Mouse (Mus musculus) WW6 (cell line): ENCODE measurements around the gene Kpna7.
A peak's percentile ranks its signal among the peaks of the same experiment; 100 is the strongest.
"Not testable (repeated sequence)": the region's sequence is repeated elsewhere in the genome, so short reads cannot be mapped to it uniquely, and the experiment has no call there.

Experiments used
- DNase-seq: peaks from one replicate; pipeline ENCODE4 v3.0.0-alpha.2; 2013; ENCODE audit warnings: low read depth, low spot score

The Kpna7 gene

DNA sequence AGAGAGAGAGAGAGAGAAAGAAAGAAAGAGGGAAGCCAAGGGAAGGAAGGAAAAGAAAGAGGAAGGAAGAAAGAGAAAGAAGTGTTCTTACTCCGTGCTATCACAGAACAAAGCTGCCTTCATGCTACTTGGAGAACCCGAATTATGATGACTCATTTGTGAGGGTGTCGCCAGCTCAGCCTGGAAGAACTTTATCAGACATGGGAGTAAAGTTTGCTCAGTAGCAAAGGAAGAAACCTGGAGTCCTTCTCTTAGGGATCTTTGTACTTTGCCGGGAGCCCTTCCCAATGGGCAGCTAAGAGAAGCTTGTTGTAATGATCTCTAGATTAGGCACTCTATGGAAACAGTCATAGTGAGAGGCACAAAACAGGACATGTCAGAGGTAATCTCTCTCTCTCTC is 18.9 kb upstream of the Kpna7 start:
- DNase-seq, result no peak

DNA sequence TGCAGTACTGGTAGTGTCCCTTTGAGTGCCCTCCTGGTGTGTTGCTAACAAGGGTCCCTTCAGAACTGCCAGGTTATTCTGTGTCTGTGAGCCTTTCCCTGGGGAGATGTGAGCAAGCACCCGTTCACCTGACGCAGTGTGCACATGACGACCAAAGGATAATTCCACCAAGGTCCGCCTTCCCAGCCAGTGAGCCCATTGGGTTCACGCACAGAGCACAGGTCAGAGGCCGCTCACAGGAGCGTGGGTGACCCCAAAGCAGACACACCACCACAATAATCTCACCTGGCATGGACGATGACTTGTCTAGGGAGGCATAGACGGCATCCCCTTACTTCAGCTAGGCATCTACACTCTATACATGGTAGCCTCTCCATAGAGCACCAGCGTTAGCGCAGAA is 17.6 kb upstream of the Kpna7 start:
- DNase-seq, result not testable (repeated sequence)

- no peak for DNase-seq
These were observed 17.1 kb upstream of the Kpna7 start for GRCm38 (mm10) chr5:145100960-145101359.

GRCm38 (mm10) chr5:145098340-145098821 is 14.6 kb upstream of the Kpna7 start:
- no peak for DNase-seq

GRCm38 (mm10) chr5:145096195-145096594 is 12.4 kb upstream of the Kpna7 start:
- DNase-seq, result no peak

GRCm38 (mm10) chr5:145089878-145090277 is 6.0 kb upstream of the Kpna7 start:
- DNase-seq, result no peak

GRCm38 (mm10) chr5:145088186-145088585 is 4.4 kb upstream of the Kpna7 start:
- no peak for DNase-seq

DNA sequence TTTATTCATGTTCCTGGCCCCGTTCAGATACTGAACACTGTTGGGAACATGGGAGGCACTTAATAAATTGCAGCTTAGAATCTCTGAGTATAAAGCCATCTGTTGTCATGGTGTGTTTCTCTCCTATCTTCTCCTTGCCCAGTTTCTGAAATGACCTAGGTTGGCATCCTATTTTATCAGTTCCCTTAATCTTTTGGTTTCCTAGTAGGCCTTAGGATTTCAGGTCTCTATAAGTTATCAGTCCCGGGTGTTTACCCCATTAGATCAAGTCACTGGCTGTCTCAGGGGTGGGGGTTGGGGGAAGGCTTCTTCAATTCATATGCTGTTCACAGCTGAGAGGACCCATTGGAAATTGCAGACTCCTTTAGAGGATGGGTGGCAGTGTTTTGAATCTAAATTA is 992 bp upstream of the Kpna7 start:
- DNase-seq, result no peak

DNA sequence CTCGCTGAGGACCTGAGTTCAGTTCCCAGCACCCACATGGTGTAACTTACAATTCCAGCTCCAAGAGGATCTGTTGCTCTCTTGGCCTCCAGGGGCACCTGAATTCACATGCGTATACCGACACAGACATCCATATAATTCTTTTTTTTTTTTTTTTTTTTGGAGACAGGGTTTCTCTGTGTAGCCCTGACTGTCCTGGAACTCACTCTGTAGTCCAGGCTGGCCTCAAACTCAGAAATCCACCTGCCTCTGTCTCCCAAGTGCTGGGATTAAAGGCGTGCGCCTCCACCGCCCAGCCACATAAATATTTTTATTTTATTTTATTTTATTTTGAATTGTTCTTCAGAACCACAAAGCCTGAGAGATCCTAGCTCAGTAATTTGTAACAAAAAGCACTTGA is 629 bp downstream of the Kpna7 start:
- DNase-seq, result not testable (repeated sequence)

GRCm38 (mm10) chr5:145081866-145082613 is 1.8 kb downstream of the Kpna7 start:
- no peak for DNase-seq

GRCm38 (mm10) chr5:145075081-145075480 is 8.7 kb downstream of the Kpna7 start:
- no peak for DNase-seq

GRCm38 (mm10) chr5:145071342-145071741 is 12.5 kb downstream of the Kpna7 start:
- DNase-seq, result peak; percentile 50

DNA sequence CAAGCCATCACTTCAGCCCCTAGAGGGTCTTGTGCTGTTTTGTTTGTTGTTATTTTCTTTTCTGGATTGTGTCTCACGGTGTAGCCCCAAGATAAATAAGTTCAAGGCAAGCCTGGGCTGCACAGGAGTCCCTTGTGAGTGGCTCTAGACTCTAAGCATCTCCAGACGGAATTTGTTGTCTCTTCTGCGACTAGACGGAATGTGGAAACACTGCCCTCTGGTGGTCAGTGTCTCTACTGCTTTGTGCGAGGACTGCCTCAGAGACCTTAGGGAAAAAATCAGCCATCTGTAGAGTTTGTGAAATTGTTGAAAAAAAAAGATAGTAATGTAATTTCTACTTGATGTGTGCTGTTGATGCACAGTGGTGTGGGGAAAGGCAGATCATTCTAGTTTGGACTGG is 14.1 kb downstream of the Kpna7 start:
- DNase-seq, result peak; percentile 43

- DNase-seq, result no peak
These were observed 15.0 kb downstream of the Kpna7 start for GRCm38 (mm10) chr5:145068863-145069262.

DNA sequence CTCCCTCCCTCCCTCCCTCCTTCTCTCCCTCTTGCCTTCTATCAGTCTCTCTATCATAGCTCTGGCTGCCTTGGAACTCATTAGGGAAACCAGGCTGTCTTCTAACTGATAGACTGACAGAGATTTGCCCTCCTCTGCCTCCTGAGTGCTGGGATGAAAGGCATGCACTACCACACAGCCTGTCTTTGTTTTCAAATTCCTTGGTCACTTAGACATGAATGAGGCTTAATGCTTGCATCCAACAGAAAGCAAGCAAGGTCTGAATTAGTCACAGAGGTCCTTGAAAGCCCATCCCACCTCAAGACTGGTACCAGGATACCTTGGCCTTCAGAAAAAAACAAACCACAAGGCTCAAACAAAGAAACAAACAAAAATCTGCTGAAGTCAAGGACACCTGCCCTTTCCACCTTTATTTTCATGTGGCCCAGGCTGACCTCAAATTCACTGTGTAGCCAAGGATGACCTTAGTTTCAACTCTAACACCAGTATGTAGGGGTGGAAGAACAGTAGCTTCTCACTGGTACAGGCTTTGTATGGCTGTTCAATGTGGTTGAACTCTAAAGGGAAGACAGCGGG is 19.0 kb downstream of the Kpna7 start:
- no peak for DNase-seq

DNA sequence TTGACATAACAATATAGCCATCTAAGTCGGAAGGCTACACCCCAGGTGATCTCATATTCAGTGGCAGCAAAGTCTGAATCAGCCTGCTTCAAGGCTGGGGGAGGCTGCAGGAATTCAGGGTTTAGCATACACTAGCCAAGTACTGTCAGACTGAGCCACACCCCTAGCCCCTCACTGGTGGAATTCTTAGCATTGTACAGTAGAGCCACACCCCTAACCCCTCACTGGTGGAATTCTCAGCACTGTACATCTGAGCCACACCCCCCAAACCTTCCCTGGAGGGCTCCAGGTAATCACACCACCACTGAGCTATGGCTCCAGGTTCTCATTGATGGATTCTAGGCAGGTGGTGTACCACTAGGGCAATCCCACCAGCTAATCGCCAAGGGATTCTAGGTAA is 24.3 kb downstream of the Kpna7 start:
- DNase-seq, result peak; percentile 87

DNA sequence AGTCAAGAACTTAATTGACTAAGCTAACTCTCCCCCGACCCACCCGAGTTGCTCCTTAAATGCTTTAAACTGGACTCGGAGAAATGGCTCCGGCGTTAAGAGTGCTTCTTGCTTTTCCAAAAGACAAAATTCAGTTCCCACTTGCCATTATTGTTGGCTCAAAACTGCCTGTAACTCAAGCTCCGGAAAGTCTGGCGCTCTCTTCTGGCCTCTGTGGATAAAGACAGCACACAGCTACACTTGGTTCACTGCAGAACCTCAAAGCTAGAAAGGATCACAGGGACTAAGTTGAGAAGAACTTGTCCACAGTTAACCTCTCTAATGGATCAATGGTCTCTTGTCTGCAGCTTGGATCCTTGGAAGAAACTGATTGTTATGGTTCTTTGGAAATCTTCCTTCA is 25.1 kb downstream of the Kpna7 start:
- DNase-seq, result no peak

- DNase-seq, result no peak
These were observed 25.9 kb downstream of the Kpna7 start for GRCm38 (mm10) chr5:145057907-145058306.

DNA sequence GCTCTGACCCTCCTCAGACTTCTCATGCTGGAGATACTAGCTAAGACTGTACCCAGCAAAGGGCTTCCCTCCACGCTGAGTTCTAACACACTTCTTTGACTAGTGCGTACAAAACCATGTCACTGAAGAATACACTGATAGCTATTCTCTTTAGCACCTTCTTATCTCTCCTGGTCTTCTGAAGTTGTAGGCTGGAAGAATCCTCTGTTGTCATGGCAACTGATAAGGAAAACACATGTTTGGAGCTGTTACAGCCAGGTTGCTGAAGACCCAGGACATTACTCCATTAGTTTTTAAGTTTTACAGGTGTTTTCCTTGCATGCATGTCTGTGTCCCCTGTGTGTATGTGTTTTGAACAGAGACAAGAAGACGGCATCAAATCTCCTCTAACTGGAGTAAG is 29.6 kb downstream of the Kpna7 start:
- not testable (repeated sequence) for DNase-seq

DNA sequence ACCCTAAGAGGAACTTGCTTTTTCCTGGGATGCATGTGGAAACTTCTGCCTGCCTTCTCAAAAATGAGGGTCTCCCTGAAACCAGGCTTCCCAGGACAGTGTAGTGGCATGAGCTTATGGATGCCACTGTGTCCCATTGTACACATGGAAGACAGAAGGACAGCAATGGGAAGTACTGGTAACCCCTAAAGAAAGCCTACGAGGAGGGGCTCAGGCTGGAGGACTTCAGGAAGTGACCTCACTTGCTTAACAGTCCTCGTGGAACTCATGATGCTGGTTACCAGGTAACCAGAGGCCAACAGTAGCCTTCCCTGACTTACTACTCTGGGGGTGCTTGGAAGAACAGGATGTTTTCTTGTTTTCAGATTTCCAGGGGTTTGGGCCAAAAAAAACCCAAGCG is 41.1 kb downstream of the Kpna7 start, which contains the start of gene 1700018F24Rik:
TSS of gene 1700018F24Rik (plus strand) at position 301 of the 400 bp plus-strand sequence.
- DNase-seq, result not testable (repeated sequence)

- peak; percentile 18 for DNase-seq
These were observed 42.2 kb downstream of the Kpna7 start for GRCm38 (mm10) chr5:145041628-145042027.

- DNase-seq, result not testable (repeated sequence)
These were observed 51.4 kb downstream of the Kpna7 start, which contains the start of gene Gm4871 for GRCm38 (mm10) chr5:145032391-145032790. Gene Gm4871, minus strand, starts transcription at chr5:145032754.

DNA sequence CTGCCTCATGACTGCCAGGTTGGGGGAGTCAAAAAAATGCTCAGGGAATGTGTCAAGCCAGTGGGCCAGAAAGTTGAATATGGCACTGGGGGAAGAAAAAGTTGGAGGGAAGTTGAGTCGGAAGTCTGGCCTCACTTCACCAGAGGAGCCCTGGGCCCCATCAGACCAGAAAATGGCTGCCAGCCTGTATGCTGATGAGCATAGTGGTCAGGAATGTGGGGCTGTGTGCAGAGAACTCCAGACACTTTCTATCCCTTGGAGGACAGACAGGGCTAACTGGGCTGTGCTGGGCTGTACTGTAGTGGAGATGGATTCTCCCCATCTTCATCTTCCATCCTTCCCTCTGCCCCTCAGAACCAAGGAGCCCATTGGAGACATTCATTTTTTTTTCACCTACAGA is 53.4 kb downstream of the Kpna7 start:
- not testable (repeated sequence) for DNase-seq
